Mouse (Mus musculus) limb, embryonic 14.5 days (tissue): Measurements from ENCODE around the gene Ndufb8. TPM values are rescaled to one million over a fixed set of nuclear protein-coding genes. Genes with fewer than 3 reads are reported as not detected.

Source experiments
- ATAC-seq: fragments of 200-750 bp; cut with Nextera tagmentation; 2 replicates; pipeline ENCODE4 v1.8.0; 2017; ENCODE audit warnings: low read depth, moderate number of reproducible peaks, moderate TSS enrichment; ENCODE audit not compliant: low FRiP score
- DNase-seq: peaks from one replicate; pipeline ENCODE4 v3.0.0-alpha.2; 2015; ENCODE audit warnings: low spot score
- H3K27ac ChIP-seq: fragments of 300-500 bp; sonication (generic); replicated peaks from 2 replicates; pipeline ENCODE4 v1.5.1; 2014; ENCODE audit warnings: low read depth, mild to moderate bottlenecking, low read length, moderate library complexity, mixed read lengths
- H3K27me3 ChIP-seq: fragments of 300-500 bp; sonication (generic); 2 replicates; pipeline ENCODE4 v1.6.1; 2014; ENCODE audit warnings: low read length, mixed read lengths; ENCODE audit not compliant: control insufficient read depth, insufficient read depth
- H3K36me3 ChIP-seq: fragments of 300-500 bp; sonication (generic); 2 replicates; pipeline ENCODE4 v1.6.1; 2014; ENCODE audit warnings: mild to moderate bottlenecking, low read length, moderate library complexity, mixed read lengths; ENCODE audit not compliant: control insufficient read depth, insufficient read depth
- H3K4me1 ChIP-seq: fragments of 300-500 bp; sonication (generic); 2 replicates; pipeline ENCODE4 v1.6.1; 2014; ENCODE audit warnings: antibody characterized with exemption, low read length, mixed read lengths; ENCODE audit not compliant: control insufficient read depth, insufficient read depth
- H3K4me2 ChIP-seq: fragments of 300-500 bp; sonication (generic); replicated peaks from 2 replicates; pipeline ENCODE4 v1.6.1; 2014; ENCODE audit warnings: low read depth, mild to moderate bottlenecking, low read length, moderate library complexity; ENCODE audit not compliant: severe bottlenecking
- H3K4me3 ChIP-seq: fragments of 300-500 bp; sonication (generic); replicated peaks from 2 replicates; pipeline ENCODE4 v1.5.1; 2014; ENCODE audit warnings: low read length
- H3K9ac ChIP-seq: fragments of 300-500 bp; sonication (generic); 2 replicates; pipeline ENCODE4 v1.6.1; 2014; ENCODE audit warnings: mild to moderate bottlenecking, low read depth, low read length, moderate library complexity; ENCODE audit not compliant: severe bottlenecking
- H3K9me3 ChIP-seq: fragments of 300-500 bp; sonication (generic); 2 replicates; pipeline ENCODE4 v1.6.1; 2016; ENCODE audit warnings: low read length; ENCODE audit not compliant: control insufficient read depth
- POLR2A ChIP-seq: fragments of 200-500 bp; IDR thresholded peaks from 2 replicates; pipeline ENCODE4 v1.8.0; 2012; ENCODE audit warnings: inconsistent platforms, mild to moderate bottlenecking, moderate library complexity, borderline replicate concordance; ENCODE audit not compliant: insufficient read depth, insufficient read length; ENCODE audit errors: extremely low read depth
- WGBS: fragments of 180-500 bp; shearing (Covaris S2); extraction: QIAGEN DNeasy Blood & Tissue Kit; methylation state at CpG from one replicate; pipeline ENCODE4 v1.1.7; 2014; 5-methylcytosine and 5-hydroxymethylcytosine counted together
- polyA plus RNA-seq, 2 experiments: library from polyadenylated mRNA; depleted of rRNA in 1 of 2; stranded (reverse) in 1 of 2; unstranded in 1 of 2; fragments of >200 nt; fragmentation: Nextera tagmentation in 1 of 2; extraction: Ambion mirVana in 1 of 2; gene quantifications; 2 replicates each; pipeline versions ENCODE4 v1.2.1 to v1.2.3; 2012 to 2014

Gene Ndufb8
- polyA plus RNA-seq, 2 experiments, result 334 to 542 TPM

DNA sequence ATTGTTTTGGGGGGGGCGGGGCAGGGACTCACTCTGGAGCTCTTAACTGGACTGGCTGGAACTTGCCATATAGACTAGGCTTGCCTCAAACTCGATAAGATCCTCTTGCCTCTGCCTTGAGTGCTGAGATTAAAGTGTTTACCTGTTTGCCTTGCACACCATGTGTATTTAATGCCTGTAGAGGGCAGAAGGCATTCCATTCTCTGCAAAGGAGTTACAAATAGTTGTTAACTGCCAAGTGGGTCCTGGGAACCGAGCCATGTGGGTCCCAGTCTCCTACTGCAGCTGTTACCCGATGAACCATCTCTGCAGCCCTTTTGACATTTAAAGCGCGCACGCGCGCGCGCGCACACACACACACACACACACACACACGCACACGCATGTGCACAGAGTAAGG, 8.8 kb upstream of the Ndufb8 start:
- DNase-seq, result no peak
- ATAC-seq, result no peak
- Histone ChIP-seq H3K9ac (no peak overlapping the region), H3K27me3 (no peaks in the 10 kb centered on the region), H3K27ac (no peak overlapping the region), H3K4me3 (peak overlapping the region; percentile 80), H3K9me3 (no peaks in the 10 kb centered on the region), H3K4me1 (peaks cover 15% of the 10 kb centered on the region), H3K4me2 (peak overlapping the region; percentile 78), H3K36me3 (peaks cover 36% of the 10 kb centered on the region)
- no peak for TF ChIP-seq POLR2A
- WGBS, result 86% methylated on average over 14 of the region's 14 CpGs

- Histone ChIP-seq H3K36me3 (peaks cover 23% of the 10 kb centered on the region), H3K4me3 (peak within 1 kb of the TSS; percentile 80), H3K27ac (peak within 1 kb of the TSS; percentile 69), H3K9ac (peak within 1 kb of the TSS; percentile 71), H3K4me2 (peak within 1 kb of the TSS; percentile 78), H3K9me3 (no peaks in the 10 kb centered on the region), H3K4me1 (peaks cover 15% of the 10 kb centered on the region), H3K27me3 (no peaks in the 10 kb centered on the region)
- TF ChIP-seq POLR2A, result peak; percentile 87; the same call in 1 of the 2 replicates
- DNase-seq (peak; percentile 97), ATAC-seq (peak; percentile 96)
- under 1% methylated on average over 33 of the region's 33 CpGs for WGBS
Measured at GRCm38 (mm10) chr19:44562652-44563206, 7.5 kb upstream of the Ndufb8 start, which contains the start of gene Hif1an. Gene Hif1an (plus strand): TSS chr19:44562850.

- ATAC-seq (no peak), DNase-seq (no peak)
- no peaks in the 10 kb centered on the region for H3K27me3 ChIP-seq
- H3K4me2 ChIP-seq, result peak overlapping the region; percentile 84
- peaks cover 6% of the 10 kb centered on the region for H3K4me1 ChIP-seq
- H3K27ac ChIP-seq, result no peak overlapping the region
- no peaks in the 10 kb centered on the region for H3K9me3 ChIP-seq
- TF ChIP-seq POLR2A, result no peak
- H3K9ac ChIP-seq, result peak overlapping the region; percentile 92
- 4% methylated on average over 8 of the region's 8 CpGs for WGBS
- H3K36me3 ChIP-seq, result peaks cover 39% of the 10 kb centered on the region
- peak overlapping the region; percentile 65 for H3K4me3 ChIP-seq
Measured at GRCm38 (mm10) chr19:44554490-44554860, 765 bp downstream of the Ndufb8 start.

DNA sequence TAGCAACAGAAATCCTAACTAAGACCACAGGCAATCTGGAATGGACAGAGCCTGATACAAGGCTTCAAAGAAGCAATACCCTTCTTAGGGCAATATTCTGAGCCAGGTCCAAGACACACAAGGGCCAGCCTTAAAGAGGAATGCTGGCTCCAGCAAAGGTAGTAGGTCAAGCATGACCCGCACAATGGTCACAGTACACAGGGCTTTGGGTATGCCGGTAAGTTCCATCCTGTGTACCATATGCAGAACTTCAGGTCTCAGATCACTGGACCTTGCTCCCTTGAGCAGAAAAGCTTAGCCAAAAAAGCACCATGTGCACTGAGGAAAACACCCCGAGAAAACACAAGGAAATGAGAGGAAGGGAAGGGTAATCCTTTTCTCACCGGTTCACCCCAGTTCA, 2.0 kb downstream of the Ndufb8 start:
- TF ChIP-seq POLR2A, result no peak
- no peak overlapping the region for H3K4me2 ChIP-seq
- H3K4me3 ChIP-seq, result no peak overlapping the region
- ATAC-seq (no peak), DNase-seq (no peak)
- H3K4me1 ChIP-seq, result peaks cover 6% of the 10 kb centered on the region
- WGBS, result 97% methylated on average over 4 of the region's 4 CpGs
- no peaks in the 10 kb centered on the region for H3K27me3 ChIP-seq
- H3K27ac ChIP-seq, result no peak overlapping the region
- peaks cover 50% of the 10 kb centered on the region for H3K36me3 ChIP-seq
- no peak overlapping the region for H3K9ac ChIP-seq
- no peaks in the 10 kb centered on the region for H3K9me3 ChIP-seq

DNA sequence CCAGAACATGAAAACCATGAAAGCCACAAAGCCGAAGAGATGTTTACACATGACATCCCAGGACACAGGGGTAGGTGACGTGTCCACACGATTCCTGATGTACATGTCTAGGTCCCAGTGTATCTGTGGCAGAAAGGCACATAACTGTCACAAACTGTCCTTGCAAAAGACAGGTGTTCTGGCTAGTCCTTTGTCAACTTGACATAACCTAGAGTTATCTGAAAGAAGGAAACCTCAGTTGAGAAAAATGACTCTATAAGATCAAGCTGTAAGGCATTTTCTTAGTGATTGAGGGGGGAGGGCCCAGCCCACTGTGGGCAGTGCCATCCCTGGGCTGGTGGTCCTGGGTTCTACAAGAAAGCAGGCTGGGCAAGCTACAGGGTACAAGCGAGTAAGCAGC, 2.5 kb downstream of the Ndufb8 start, which contains the start of gene Gm20538:
Gm20538 (minus strand) TSS at position 101 of the 400 bp plus-strand sequence.
- H3K27me3 ChIP-seq, result no peaks in the 10 kb centered on the region
- H3K4me2 ChIP-seq, result no peak within 1 kb of the TSS
- peaks cover 6% of the 10 kb centered on the region for H3K4me1 ChIP-seq
- WGBS, result 94% methylated on average over 4 of the region's 4 CpGs
- no peak within 1 kb of the TSS for H3K9ac ChIP-seq
- no peak for TF ChIP-seq POLR2A
- peaks cover 55% of the 10 kb centered on the region for H3K36me3 ChIP-seq
- no peak for ATAC-seq
- no peak for DNase-seq
- H3K4me3 ChIP-seq, result no peak within 1 kb of the TSS
- no peaks in the 10 kb centered on the region for H3K9me3 ChIP-seq
- no peak within 1 kb of the TSS for H3K27ac ChIP-seq
